Mouse (Mus musculus): ENCODE results near the gene Frs3. TPM values are rescaled to one million over a fixed set of nuclear protein-coding genes. Genes with fewer than 3 reads are reported as not detected.

Frs3 gene
- total RNA-seq, 1 experiment from 2014 or later, result 1.4 TPM

DNA sequence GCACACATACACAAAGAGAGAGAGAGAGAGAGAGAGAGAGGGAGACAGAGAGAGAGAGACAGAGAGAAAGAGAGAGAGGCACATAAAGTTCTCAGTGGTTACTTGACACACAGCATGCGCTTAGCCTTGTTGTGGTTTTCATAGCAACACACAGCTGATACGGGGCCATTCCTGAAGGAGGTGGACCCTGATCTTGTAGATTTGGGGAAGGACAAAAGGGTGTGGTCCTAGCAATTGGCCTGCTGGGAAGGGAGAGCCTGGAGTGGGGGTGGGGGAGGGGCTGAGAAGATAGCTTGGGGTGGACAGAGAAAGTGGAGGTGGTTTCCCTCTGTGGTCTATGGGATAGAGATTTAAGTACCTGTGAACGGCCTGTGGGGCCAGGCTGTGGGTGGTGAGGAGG is 21.2 kb downstream of the Frs3 start:
- ATAC-seq (replicated peaks in 1 of 2; ENCODE audit: insufficient read depth in 1 of 2, low FRiP score in 2 of 2, low TSS enrichment in 1 of 2, low read depth in 1 of 2, poor library complexity in 2 of 2, severe bottlenecking in 2 of 2), result no peak

DNA sequence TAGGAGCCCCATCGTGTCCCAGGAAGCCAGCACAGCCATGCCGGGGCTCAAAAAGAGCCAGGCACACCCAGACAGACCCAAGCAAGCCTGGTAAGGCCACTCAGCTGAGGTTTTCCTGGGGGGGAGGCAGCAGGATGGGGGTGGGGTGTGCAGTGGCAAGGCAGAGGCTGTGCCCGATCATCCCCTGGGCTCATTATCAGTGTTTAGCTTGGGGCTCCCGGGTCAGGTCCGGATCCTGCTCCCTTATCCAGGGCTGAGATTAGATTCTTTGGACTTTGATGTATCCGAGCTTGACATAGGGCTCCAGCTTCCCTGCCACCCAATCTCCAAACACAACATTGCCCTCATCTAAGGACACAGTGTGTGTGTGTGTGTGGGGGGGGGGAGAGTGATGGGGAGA is 23.1 kb downstream of the Frs3 start:
- ATAC-seq (replicated peaks in 1 of 2; ENCODE audit: insufficient read depth in 1 of 2, low FRiP score in 2 of 2, low TSS enrichment in 1 of 2, low read depth in 1 of 2, poor library complexity in 2 of 2, severe bottlenecking in 2 of 2), result no peak

DNA sequence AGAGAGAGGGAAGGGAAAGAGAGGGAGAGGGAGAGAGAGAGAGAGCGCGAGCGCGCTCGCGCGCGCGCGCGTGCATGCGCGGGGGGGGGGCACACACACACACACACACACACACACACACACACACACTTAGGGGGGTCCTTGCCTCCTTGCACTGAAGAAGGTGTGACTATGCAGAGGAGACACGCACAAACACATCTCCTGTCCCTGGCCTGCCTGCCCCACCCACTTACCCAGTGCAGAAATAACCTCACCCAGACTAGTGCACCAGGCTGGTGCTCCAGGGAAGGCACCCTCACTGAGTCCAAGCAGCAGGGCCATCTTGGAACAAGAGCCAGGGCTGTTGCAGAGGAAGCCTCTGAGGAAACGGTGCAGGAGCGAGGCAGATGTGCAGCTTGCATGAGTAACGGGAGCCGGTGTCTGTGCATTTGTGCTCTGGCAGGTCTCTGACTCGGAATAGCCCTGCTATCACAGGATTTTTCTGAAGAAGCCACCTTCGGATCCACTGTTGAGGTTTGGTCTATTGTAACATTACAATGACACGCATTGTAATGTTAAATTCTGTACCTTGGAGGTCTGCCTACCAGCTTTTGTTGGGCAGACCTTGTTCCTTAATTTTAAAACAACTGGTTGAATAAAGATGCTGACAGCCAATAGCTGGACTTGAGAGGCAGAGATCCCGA is 24.2 kb downstream of the Frs3 start:
- no peak for ATAC-seq (replicated peaks in 1 of 2; ENCODE audit: insufficient read depth in 1 of 2, low FRiP score in 2 of 2, low TSS enrichment in 1 of 2, low read depth in 1 of 2, poor library complexity in 2 of 2, severe bottlenecking in 2 of 2)

DNA sequence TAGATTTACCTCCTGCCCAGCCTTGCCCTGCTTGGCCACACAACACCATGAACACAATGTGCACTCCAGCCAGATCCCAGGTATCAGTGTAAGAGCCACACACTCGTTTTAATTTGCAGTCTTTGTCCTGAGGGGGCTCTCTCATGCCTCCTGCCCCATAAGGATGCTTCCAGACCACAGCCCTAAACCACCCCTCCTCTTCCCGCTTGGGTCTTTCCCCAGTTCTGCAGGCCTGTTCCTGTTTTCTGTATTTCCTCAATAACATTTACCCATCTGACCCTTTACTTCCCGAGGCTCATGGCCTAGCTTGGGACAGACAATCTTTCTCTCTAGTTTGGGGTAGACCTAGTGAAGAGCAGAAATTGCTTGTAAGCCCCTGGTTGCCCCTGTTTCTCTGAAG is 26.2 kb downstream of the Frs3 start:
- peak in 1 of 2 experiments; percentile 51; a peak in 2 of 4 replicates for ATAC-seq (replicated peaks in 1 of 2; ENCODE audit: insufficient read depth in 1 of 2, low FRiP score in 2 of 2, low TSS enrichment in 1 of 2, low read depth in 1 of 2, poor library complexity in 2 of 2, severe bottlenecking in 2 of 2)

DNA sequence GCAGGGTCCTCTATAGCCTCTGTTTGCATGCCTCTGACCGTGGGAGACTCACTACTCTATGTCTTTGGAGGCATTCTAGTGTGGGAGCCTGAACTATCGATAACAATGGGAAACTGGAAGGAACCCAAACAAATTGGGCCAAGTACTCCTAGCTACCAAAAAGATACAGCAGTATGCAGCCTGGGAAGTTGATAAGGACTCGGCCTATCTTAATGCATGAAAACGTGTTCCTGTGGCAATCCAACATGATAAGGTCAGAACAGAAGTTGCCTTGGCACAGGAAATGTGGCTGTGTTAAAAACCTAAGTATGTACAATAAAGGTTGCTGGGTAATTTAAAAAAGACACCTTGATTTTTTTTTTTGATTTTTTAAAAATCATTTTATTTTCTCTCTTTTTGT is 32.4 kb downstream of the Frs3 start:
- ATAC-seq (replicated peaks in 1 of 2; ENCODE audit: insufficient read depth in 1 of 2, low FRiP score in 2 of 2, low TSS enrichment in 1 of 2, low read depth in 1 of 2, poor library complexity in 2 of 2, severe bottlenecking in 2 of 2), result no peak

DNA sequence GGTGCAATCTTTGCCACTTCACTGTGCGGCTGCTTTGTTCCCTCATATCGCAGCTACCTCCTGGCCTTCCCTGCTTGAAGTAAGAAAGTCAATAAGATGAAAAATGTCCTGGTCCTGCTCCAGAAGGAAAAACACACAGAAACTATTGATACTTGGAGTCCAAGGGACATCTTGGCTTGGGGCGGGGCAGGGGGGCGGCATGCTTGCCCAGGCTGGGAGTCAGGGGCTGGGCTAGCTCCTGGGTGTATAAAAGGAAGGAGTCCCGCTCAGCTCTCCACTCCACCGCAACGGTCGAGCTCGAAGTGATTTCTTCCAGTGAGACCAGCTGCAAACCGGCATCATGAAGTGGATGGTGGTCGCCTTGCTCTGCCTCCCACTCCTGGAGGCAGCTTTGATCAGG is 37.7 kb downstream of the Frs3 start, which contains the start of gene Pgc:
Gene Pgc, plus strand, starts transcription at position 277 of the 400 bp plus-strand sequence.
- no peak for ATAC-seq (replicated peaks in 1 of 2; ENCODE audit: insufficient read depth in 1 of 2, low FRiP score in 2 of 2, low TSS enrichment in 1 of 2, low read depth in 1 of 2, poor library complexity in 2 of 2, severe bottlenecking in 2 of 2)

DNA sequence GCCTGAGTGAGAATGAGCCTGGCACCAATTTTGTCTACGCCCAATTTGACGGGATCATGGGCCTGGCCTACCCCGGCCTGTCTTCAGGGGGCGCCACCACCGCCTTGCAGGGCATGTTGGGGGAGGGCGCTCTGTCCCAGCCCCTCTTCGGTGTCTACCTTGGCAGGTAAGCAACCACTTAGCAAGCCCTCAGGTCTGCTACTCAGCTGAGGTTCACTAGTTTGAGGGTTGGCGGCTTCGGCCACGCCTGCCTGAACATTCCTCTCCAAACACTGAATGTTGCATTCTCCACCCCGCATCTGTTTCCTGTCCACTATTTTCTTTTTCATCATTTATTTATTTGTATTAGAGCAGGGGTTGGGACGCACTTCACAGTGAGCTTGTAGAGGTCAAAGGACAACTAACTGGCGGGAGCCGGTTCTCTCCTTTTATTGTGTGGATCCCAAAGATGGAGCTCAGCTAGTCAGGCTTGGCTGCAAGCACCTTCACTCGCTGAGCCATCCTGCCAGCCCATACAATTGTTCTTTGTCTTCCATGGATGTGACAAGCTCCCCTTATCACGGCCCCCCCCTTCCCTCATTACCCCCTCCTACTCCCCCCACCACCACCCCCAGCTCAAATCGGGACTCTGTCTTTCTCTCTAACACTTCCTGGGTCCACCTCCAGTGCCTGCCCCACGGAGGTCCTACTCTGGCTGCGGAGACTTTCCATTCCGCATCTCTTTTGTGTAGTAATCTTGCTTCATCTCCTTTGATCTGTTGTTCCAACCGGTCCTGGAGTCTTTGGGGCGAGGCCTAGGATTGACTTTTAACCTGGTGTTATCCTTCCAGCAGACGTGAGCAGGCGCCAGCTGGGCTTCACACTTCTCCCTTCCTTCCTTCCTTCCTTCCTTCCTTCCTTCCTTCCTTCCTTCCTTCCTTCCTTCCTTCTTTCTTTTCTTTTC is 42.1 kb downstream of the Frs3 start:
- ATAC-seq (replicated peaks in 1 of 2; ENCODE audit: insufficient read depth in 1 of 2, low FRiP score in 2 of 2, low TSS enrichment in 1 of 2, low read depth in 1 of 2, poor library complexity in 2 of 2, severe bottlenecking in 2 of 2), result no peak

DNA sequence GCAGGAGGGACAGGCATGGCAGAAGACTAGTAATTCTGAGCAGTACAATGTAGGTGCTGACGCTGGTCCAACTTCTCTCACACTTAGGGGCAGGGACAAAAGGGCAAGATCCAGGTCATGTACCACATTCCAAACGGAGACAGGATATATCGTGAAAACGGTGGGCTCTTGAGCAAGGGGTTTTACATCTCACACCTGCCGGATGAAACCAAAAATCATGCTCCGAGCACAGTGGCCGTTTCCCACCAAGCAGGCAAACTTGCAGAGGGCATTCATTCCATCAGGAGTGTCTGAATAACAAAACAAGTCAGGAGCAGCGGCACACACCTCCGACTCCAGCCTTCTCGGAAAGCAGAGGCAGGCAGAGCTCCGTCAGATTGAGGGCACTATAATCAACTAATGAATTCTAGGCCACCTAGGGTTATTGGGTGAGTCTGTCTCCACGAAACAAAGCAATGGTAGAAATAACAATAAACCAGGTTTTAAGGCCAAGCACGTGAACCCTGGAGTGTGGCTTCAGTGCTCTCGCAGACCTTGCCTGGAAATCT is 46.8 kb downstream of the Frs3 start:
- no peak for ATAC-seq (replicated peaks in 1 of 2; ENCODE audit: insufficient read depth in 1 of 2, low FRiP score in 2 of 2, low TSS enrichment in 1 of 2, low read depth in 1 of 2, poor library complexity in 2 of 2, severe bottlenecking in 2 of 2)

DNA sequence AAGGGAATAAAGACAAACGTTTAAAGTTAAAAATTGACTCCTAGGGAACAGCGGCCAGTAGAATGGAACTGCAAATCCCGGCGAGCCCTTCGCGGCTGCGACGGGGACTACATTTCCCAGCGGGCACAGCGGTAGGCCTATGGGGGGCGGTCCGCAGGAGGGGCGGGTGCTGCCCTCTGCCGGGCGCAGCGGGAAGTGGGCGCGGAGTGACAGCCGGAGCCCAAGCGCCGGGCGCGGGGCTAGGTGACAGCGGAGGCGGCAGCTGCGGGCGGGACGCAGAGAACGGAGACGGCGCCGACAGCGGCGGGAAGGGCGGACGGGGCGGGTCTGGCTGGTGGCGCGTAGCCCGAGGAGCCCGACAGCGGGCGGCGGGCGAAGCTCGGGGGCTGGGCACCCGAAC is 48.0 kb downstream of the Frs3 start, which contains the start of gene Tfeb:
Gene Tfeb, plus strand, starts transcription at position 175 of the 400 bp plus-strand sequence.
- ATAC-seq (replicated peaks in 1 of 2; ENCODE audit: insufficient read depth in 1 of 2, low FRiP score in 2 of 2, low TSS enrichment in 1 of 2, low read depth in 1 of 2, poor library complexity in 2 of 2, severe bottlenecking in 2 of 2), result peak; percentile 83 to 84

DNA sequence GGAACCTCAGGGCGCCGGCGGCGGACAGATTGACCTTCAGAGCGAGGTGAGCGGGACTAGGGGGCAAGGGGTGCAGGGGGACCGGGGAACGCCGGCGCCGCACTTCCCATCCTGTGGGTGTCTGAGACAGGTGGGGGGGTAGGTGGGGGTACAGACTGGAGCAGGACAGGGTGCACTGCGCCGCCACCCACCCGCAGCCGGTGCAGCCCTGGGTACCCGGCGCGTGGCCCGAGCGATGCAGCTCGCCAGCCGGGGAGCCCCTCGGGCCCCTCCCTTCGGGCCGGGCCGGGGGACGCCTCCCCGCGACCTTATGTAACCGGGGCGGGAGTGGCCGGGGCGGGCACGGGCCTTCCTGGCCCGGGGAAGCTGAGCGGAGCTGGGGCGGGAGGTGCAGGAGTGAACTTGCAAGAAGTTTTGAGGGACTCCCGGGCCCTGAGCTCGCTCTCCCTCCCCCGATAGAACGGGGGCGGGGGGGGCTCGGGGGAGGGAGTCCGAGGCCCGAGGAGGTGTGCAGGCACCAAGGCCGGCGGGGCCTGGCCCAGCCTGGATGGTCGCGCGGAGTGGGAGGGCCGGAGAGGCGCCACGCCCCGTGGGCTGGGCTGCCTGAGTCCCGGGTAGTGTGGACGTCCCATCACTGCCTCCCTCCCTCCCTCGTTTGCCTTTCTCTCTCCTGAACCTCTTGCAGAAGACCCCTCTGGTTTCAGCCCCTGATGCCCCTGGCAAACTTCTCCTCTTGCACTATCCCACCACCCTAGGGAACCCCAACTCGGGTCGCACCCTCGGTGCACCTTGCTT is 48.6 kb downstream of the Frs3 start:
- peak; percentile 71 to 73 for ATAC-seq (replicated peaks in 1 of 2; ENCODE audit: insufficient read depth in 1 of 2, low FRiP score in 2 of 2, low TSS enrichment in 1 of 2, low read depth in 1 of 2, poor library complexity in 2 of 2, severe bottlenecking in 2 of 2)

DNA sequence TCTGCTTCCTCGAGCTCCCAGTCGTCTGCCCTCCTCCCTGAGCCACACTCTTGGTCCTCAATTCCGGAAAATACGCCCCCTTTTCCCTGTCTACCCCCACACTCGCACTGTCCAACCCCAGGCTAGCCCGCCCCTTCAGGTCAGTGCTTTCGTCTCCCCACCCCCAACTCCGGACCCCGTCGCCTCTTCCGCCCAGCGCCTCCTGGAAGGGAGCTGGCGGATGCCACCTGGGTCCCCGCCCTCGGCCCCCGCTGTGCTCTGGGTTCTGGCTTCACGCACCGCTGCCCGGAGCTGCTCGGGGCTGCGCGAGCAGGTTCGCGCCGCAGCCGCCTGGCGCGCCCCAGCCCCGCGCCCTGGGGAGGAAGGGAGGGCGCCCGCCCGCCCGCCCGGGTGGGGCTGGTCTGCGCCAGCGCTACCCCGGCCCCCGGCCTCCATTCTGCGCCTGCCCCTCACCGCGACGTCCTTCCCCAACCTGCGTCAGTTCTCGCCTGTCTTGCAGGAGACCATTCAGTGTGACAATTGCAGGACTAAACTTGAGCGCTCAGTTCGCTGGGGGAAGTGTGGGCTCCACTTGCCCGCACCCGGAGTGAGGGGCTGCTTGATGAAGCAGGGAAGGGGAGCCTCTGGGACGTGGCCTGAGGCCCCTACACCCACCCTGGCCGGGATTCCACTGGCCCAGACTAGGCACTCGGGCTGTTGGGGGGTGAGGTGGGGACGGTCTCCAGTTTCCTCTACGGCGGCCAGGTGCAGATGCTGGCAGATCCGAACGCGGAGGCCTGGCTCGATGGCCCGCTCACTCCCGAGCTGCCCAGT is 49.4 kb downstream of the Frs3 start:
- ATAC-seq (replicated peaks in 1 of 2; ENCODE audit: insufficient read depth in 1 of 2, low FRiP score in 2 of 2, low TSS enrichment in 1 of 2, low read depth in 1 of 2, poor library complexity in 2 of 2, severe bottlenecking in 2 of 2), result peak in 1 of 2 experiments; percentile 31; a peak in 1 of 4 replicates

DNA sequence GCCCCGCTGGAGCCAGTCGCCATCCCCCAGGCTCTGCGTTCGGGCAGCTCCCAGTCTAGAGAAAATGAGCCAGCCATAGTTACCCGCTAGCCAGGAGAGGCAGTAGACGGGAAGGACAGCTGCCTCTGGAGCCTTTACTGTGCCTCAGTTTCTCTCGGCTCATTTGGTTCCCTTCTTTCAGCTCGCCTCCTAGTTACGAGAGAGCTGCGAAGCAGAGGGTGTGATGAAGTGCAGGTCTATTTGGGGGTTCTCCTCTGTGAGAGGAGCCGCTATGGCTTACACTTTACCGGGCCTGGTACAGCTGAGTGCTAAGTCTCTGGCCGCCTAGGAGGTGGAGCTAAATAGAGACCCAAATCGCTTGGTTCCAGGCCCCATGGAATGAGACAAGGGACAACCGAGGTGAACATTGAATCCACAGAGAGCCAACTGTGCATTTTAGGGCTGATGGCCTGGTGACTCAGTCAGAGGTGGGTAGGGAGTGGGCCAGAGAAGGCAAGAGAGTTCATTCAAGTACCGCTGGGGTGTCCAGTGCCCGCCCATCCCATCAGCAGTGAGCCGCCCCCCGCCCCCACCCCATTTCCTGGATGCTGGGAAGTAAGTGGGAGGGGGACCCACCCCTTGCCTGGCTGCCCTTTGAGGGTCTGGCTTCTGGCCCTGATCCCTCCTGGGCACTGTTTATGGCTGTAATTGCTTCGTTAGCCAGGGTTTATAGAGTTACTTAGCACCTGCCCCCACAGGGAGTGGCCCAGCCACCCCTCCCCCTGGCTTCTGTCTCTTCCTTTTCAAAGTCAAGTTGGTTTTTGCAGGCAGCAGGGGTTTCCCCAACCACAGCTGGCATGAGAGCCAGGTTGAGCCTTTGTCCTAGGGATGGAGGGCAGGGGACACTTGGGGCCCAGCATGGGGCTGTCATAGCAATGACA is 50.3 kb downstream of the Frs3 start:
- 0 out of 4 replicates have a peak, but pooled peaks have one; percentile 26 to 44 for ATAC-seq (replicated peaks in 1 of 2; ENCODE audit: insufficient read depth in 1 of 2, low FRiP score in 2 of 2, low TSS enrichment in 1 of 2, low read depth in 1 of 2, poor library complexity in 2 of 2, severe bottlenecking in 2 of 2)

DNA sequence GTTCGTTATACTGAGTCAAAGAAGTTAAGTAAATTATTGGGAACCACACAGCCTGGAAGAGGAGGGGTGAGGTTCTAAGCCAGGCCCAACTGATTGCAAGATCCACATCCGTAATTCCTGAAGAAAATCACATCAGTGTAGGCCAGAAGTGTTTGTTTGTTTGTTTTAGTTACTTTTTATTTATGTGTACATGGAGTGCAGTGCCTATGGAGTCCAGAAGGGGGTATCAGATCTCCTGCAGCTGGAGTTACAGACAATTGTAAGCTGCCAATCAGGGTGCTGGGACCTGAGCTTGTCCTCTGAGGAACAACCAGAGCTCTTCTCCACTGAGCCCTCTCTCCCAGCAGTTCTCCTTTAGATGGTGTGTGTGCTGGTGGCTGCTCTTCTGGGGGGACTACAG is 51.4 kb downstream of the Frs3 start:
- ATAC-seq (replicated peaks in 1 of 2; ENCODE audit: insufficient read depth in 1 of 2, low FRiP score in 2 of 2, low TSS enrichment in 1 of 2, low read depth in 1 of 2, poor library complexity in 2 of 2, severe bottlenecking in 2 of 2), result no peak

DNA sequence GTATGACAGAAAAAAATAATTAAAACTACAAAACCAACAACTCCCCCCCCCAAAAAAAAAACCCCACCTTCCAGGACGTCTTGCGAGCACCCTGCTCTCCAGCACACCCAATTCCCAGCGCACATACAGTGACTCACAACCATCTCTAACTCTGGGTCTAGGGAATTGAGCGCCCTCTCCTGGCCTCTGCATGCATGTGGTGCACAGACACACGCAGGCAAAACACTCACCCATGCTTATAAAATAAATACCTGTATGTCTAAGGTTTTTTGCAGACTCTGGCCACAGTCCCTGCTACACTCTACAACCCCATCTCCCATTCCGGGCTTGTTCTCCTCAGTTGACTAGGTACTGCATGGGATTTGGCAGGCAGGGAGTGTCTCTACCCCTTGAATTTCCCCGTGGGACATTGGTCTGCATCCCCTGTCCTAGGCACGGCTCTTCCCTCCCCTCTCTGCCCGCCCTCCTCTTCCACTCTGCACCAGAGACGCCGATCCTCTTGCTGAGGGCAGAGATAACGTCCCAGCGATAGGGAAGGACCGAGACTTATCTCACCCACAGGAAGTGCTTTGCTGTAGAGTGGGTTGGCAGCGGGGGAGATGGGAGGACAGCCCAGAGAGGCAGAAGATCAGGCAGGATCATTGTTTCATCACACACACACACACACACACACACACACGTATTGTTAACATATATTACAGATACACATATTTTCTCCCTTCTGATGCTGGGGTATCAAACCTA is 54.3 kb downstream of the Frs3 start:
- ATAC-seq (replicated peaks in 1 of 2; ENCODE audit: insufficient read depth in 1 of 2, low FRiP score in 2 of 2, low TSS enrichment in 1 of 2, low read depth in 1 of 2, poor library complexity in 2 of 2, severe bottlenecking in 2 of 2), result peak in 1 of 2 experiments; percentile 14; a peak in 1 of 4 replicates

DNA sequence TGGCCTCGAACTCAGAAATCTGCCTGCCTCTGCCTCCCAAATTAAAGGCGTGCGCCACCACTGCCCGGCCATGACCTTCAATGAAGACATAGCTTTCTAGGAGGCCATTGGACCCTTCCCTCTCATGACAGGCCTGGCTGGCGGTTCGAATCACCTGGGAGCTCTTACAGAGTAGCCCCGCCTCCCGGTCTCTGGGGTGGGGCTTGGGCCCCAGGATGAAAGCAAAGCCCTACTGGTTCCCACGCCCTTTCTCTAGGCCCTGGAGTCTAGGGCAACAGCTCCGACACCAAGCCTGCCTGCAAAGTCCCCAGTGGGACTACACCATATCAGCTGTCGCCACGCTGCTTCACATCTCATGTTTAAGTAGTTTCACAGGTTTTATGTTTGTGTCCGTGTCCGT is 55.3 kb downstream of the Frs3 start:
- ATAC-seq (replicated peaks in 1 of 2; ENCODE audit: insufficient read depth in 1 of 2, low FRiP score in 2 of 2, low TSS enrichment in 1 of 2, low read depth in 1 of 2, poor library complexity in 2 of 2, severe bottlenecking in 2 of 2), result no peak

Measured in hematopoietic stem cell, adult 5-6 weeks (primary cell).